Mouse (Mus musculus) fibroblast of lung, adult 2 months (primary cell): ENCODE measurements around the gene Syt8.

ENCODE experiments used
- DNase-seq: peaks from one replicate; pipeline ENCODE4 v3.0.0-alpha.2; 2011; ENCODE audit warnings: low read depth

Gene Syt8

GRCm38 (mm10) chr7:142445324-142445723, 10.7 kb downstream of the Syt8 start:
- no peak for DNase-seq

- DNase-seq: no peak
Measured at GRCm38 (mm10) chr7:142446264-142446663, 11.6 kb downstream of the Syt8 start.

GRCm38 (mm10) chr7:142449038-142449617, 14.5 kb downstream of the Syt8 start:
- no peak for DNase-seq

- no peak for DNase-seq
Measured at GRCm38 (mm10) chr7:142454706-142455105, 20.1 kb downstream of the Syt8 start.

- no peak for DNase-seq
Measured at GRCm38 (mm10) chr7:142455251-142455650, 20.6 kb downstream of the Syt8 start.

GRCm38 (mm10) chr7:142456806-142457205, 22.2 kb downstream of the Syt8 start:
- no peak for DNase-seq

- DNase-seq: no peak
Measured at GRCm38 (mm10) chr7:142457227-142457811, 22.7 kb downstream of the Syt8 start.

GRCm38 (mm10) chr7:142458026-142458425, 23.4 kb downstream of the Syt8 start:
- no peak for DNase-seq

GRCm38 (mm10) chr7:142458676-142459298, 24.1 kb downstream of the Syt8 start:
- no peak for DNase-seq

- DNase-seq: no peak
Measured at GRCm38 (mm10) chr7:142459299-142459691, 24.6 kb downstream of the Syt8 start.

GRCm38 (mm10) chr7:142460636-142461077, 26.0 kb downstream of the Syt8 start, which contains the start of gene Lsp1:
Gene Lsp1 (plus strand): TSS chr7:142460809.
- DNase-seq: no peak

GRCm38 (mm10) chr7:142461446-142461845, 26.8 kb downstream of the Syt8 start:
- no peak for DNase-seq

GRCm38 (mm10) chr7:142462190-142462589, 27.5 kb downstream of the Syt8 start:
- DNase-seq: no peak

- no peak for DNase-seq
Measured at GRCm38 (mm10) chr7:142462594-142463078, 28.0 kb downstream of the Syt8 start.

GRCm38 (mm10) chr7:142470171-142470691, 35.6 kb downstream of the Syt8 start:
- DNase-seq: peak; percentile 81

GRCm38 (mm10) chr7:142470808-142471413, 36.3 kb downstream of the Syt8 start:
- DNase-seq: peak; percentile 98

- DNase-seq: no peak
Measured at GRCm38 (mm10) chr7:142471414-142471861, 36.8 kb downstream of the Syt8 start.

GRCm38 (mm10) chr7:142471884-142472570, 37.4 kb downstream of the Syt8 start:
- DNase-seq: no peak

- no peak for DNase-seq
Measured at GRCm38 (mm10) chr7:142472936-142473335, 38.3 kb downstream of the Syt8 start.

- no peak for DNase-seq
Measured at GRCm38 (mm10) chr7:142473476-142473875, 38.8 kb downstream of the Syt8 start.

GRCm38 (mm10) chr7:142474799-142475198, 40.1 kb downstream of the Syt8 start:
- peak; percentile 70 for DNase-seq

GRCm38 (mm10) chr7:142475641-142476040, 41.0 kb downstream of the Syt8 start:
- DNase-seq: no peak
